Mouse (Mus musculus): Measurements from ENCODE around the gene Shisa9. TPM values are rescaled to one million over a fixed set of nuclear protein-coding genes. Genes with fewer than 3 reads are reported as not detected.

Gene Shisa9
- polyA plus RNA-seq, 1 experiment from 2014 or later = 0.22 TPM

DNA sequence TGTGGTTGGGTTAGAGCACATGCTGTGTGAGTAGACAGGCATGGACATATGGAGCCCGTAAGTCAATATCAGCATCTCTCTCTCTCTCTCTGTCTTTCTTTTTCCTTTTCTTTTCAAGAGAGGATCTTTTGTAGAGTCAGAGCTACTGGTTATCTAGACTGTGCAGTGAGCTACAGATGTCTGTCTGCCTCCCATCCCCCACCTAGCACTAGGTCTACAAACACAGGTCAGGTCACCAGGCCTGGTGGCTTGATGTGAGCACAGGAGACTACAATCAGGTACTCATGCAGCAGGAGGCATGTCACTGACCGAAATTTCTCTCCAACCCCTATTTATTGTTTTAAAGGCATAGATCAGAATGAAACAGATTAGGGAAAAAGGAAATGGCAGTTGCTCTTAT, 219.1 kb downstream of the Shisa9 start:
- TF ChIP-seq EP300 (optimal IDR thresholded peaks at IDR 0.05) = no peak
- no peak for TF ChIP-seq CTCF (IDR thresholded peaks at IDR 0.05; ENCODE audit: low read depth)
- DNase-seq (ENCODE audit: low spot score) (no peak), ATAC-seq (ENCODE audit: low FRiP score, low TSS enrichment) (no peak)
- Histone ChIP-seq H3K36me3 (ENCODE audit: control insufficient read depth, insufficient read depth, low read length) (no peaks in the 10 kb centered on the region), H3K4me2 (replicated peaks; ENCODE audit: low read depth) (no peak overlapping the region), H3K27me3 (ENCODE audit: control insufficient read depth, insufficient read depth, low read length) (no peaks in the 10 kb centered on the region), H3K4me3 (ENCODE audit: low read depth, low read length) (no peak overlapping the region), H3K27ac (replicated peaks) (no peak overlapping the region), H3K9ac (ENCODE audit: low read length) (no peak overlapping the region), H3K4me1 (replicated peaks; ENCODE audit: control insufficient read depth, insufficient read depth) (no peaks in the 10 kb centered on the region), H3K9me3 (ENCODE audit: control insufficient read depth, low read length) (no peaks in the 10 kb centered on the region)
- 93% methylated on average over 2 of the region's 2 CpGs for WGBS

DNA sequence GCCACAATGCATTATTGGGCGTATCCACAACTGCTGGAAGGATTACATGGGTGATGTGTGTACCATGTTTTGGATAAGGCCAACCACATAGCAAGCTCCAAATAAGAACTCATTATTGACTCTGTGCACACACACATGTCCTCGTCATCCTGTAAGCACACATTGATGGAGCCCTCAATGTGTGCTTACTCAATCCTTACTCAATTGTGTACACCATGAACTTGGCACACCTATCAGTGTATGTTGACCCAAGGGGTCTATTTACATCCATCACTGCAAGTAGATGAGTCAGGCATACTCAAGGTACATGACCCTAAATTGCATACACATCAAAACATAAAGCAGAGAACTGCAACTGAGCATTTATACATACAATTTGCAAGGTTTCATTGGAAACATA, 220.5 kb downstream of the Shisa9 start:
- Histone ChIP-seq H3K9ac (ENCODE audit: low read length) (no peak overlapping the region), H3K4me3 (ENCODE audit: low read depth, low read length) (no peak overlapping the region), H3K27ac (replicated peaks) (no peak overlapping the region), H3K9me3 (ENCODE audit: control insufficient read depth, low read length) (no peaks in the 10 kb centered on the region), H3K4me2 (replicated peaks; ENCODE audit: low read depth) (no peak overlapping the region), H3K4me1 (replicated peaks; ENCODE audit: control insufficient read depth, insufficient read depth) (no peaks in the 10 kb centered on the region), H3K36me3 (ENCODE audit: control insufficient read depth, insufficient read depth, low read length) (no peaks in the 10 kb centered on the region), H3K27me3 (ENCODE audit: control insufficient read depth, insufficient read depth, low read length) (no peaks in the 10 kb centered on the region)
- WGBS = 63% methylated on average over 2 of the region's 2 CpGs
- 0 out of 2 replicates have a peak, but pooled peaks have one; percentile 40 for ATAC-seq (ENCODE audit: low FRiP score, low TSS enrichment)
- no peak for TF ChIP-seq EP300 (optimal IDR thresholded peaks at IDR 0.05)
- TF ChIP-seq CTCF (IDR thresholded peaks at IDR 0.05; ENCODE audit: low read depth) = no peak
- no peak for DNase-seq (ENCODE audit: low spot score)

- no peak for ATAC-seq (ENCODE audit: low FRiP score, low TSS enrichment)
- Histone ChIP-seq H3K27ac (replicated peaks) (no peak overlapping the region), H3K36me3 (ENCODE audit: control insufficient read depth, insufficient read depth, low read length) (no peaks in the 10 kb centered on the region), H3K9me3 (ENCODE audit: control insufficient read depth, low read length) (no peaks in the 10 kb centered on the region), H3K4me3 (ENCODE audit: low read depth, low read length) (no peak overlapping the region), H3K27me3 (ENCODE audit: control insufficient read depth, insufficient read depth, low read length) (no peaks in the 10 kb centered on the region), H3K9ac (ENCODE audit: low read length) (no peak overlapping the region), H3K4me2 (replicated peaks; ENCODE audit: low read depth) (no peak overlapping the region), H3K4me1 (replicated peaks; ENCODE audit: control insufficient read depth, insufficient read depth) (no peaks in the 10 kb centered on the region)
- no peak for DNase-seq (ENCODE audit: low spot score)
- WGBS = 72% methylated on average over 1 of the region's 1 CpGs
- TF ChIP-seq EP300 (optimal IDR thresholded peaks at IDR 0.05) (no peak), CTCF (IDR thresholded peaks at IDR 0.05; ENCODE audit: low read depth) (no peak)
These were observed 222.6 kb downstream of the Shisa9 start for GRCm38 (mm10) chr16:12206421-12206950.

GRCm38 (mm10) chr16:12206951-12207350, 223.0 kb downstream of the Shisa9 start:
- Histone ChIP-seq H3K4me1 (replicated peaks; ENCODE audit: control insufficient read depth, insufficient read depth) (no peaks in the 10 kb centered on the region), H3K27me3 (ENCODE audit: control insufficient read depth, insufficient read depth, low read length) (no peaks in the 10 kb centered on the region), H3K4me2 (replicated peaks; ENCODE audit: low read depth) (no peak overlapping the region), H3K27ac (replicated peaks) (no peak overlapping the region), H3K9ac (ENCODE audit: low read length) (no peak overlapping the region), H3K36me3 (ENCODE audit: control insufficient read depth, insufficient read depth, low read length) (no peaks in the 10 kb centered on the region), H3K9me3 (ENCODE audit: control insufficient read depth, low read length) (no peaks in the 10 kb centered on the region), H3K4me3 (ENCODE audit: low read depth, low read length) (no peak overlapping the region)
- ATAC-seq (ENCODE audit: low FRiP score, low TSS enrichment) (no peak), DNase-seq (ENCODE audit: low spot score) (no peak)
- no peak for TF ChIP-seq CTCF (IDR thresholded peaks at IDR 0.05; ENCODE audit: low read depth)
- TF ChIP-seq EP300 (optimal IDR thresholded peaks at IDR 0.05) = no peak
- 55% methylated on average over 2 of the region's 2 CpGs for WGBS

DNA sequence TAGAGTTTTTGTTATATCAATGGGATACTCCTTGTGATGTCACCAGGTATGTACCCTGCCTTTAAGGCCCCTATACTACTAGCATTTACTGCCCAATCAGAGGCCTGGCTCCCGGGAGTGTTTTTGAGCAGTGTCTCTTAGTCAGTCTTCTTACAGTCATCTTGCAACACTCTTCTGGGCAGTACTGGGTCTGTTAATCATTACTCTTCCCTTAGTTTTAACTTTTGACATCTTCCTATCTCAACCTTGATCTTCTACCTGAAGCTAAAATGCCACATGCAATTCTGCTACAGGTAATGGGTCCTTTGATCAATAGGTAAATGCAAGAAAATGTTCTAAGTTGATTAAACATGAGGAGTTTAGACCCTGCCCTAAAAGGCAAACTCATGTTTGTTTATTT, 225.4 kb downstream of the Shisa9 start:
- Histone ChIP-seq H3K27me3 (ENCODE audit: control insufficient read depth, insufficient read depth, low read length) (no peaks in the 10 kb centered on the region), H3K27ac (replicated peaks) (no peak overlapping the region), H3K9ac (ENCODE audit: low read length) (no peak overlapping the region), H3K4me2 (replicated peaks; ENCODE audit: low read depth) (no peak overlapping the region), H3K9me3 (ENCODE audit: control insufficient read depth, low read length) (no peaks in the 10 kb centered on the region), H3K36me3 (ENCODE audit: control insufficient read depth, insufficient read depth, low read length) (no peaks in the 10 kb centered on the region), H3K4me1 (replicated peaks; ENCODE audit: control insufficient read depth, insufficient read depth) (no peaks in the 10 kb centered on the region), H3K4me3 (ENCODE audit: low read depth, low read length) (no peak overlapping the region)
- 88% methylated on average over 1 of the region's 1 CpGs for WGBS
- no peak for DNase-seq (ENCODE audit: low spot score)
- TF ChIP-seq CTCF (IDR thresholded peaks at IDR 0.05; ENCODE audit: low read depth) (no peak), EP300 (optimal IDR thresholded peaks at IDR 0.05) (no peak)
- ATAC-seq (ENCODE audit: low FRiP score, low TSS enrichment) = no peak

DNA sequence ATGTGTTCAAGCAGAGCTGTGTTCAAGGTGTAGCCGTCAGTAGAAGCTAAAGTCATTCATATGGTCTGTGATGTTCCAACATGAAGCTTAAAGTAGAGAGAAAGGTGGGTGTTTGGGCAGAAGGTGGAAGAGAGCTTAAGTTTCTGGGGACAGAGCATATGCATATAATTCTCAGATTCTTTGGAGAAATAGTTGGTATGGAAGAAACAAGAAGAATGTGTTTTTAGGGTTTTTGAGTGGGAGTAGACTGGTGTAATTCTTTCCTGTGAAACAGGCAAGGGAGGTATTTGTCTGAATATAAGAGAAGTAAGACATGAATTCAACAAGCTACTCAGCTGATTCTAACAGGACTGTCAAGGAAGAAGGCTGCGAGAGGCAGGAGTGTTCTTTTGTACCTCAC, 225.9 kb downstream of the Shisa9 start:
- Histone ChIP-seq H3K36me3 (ENCODE audit: control insufficient read depth, insufficient read depth, low read length) (no peaks in the 10 kb centered on the region), H3K4me1 (replicated peaks; ENCODE audit: control insufficient read depth, insufficient read depth) (no peaks in the 10 kb centered on the region), H3K9ac (ENCODE audit: low read length) (no peak overlapping the region), H3K9me3 (ENCODE audit: control insufficient read depth, low read length) (no peaks in the 10 kb centered on the region), H3K4me3 (ENCODE audit: low read depth, low read length) (no peak overlapping the region), H3K4me2 (replicated peaks; ENCODE audit: low read depth) (no peak overlapping the region), H3K27ac (replicated peaks) (no peak overlapping the region), H3K27me3 (ENCODE audit: control insufficient read depth, insufficient read depth, low read length) (no peaks in the 10 kb centered on the region)
- TF ChIP-seq CTCF (IDR thresholded peaks at IDR 0.05; ENCODE audit: low read depth) (no peak), EP300 (optimal IDR thresholded peaks at IDR 0.05) (no peak)
- WGBS = 80% methylated on average over 2 of the region's 2 CpGs
- no peak for ATAC-seq (ENCODE audit: low FRiP score, low TSS enrichment)
- DNase-seq (ENCODE audit: low spot score) = no peak

All from stomach, postnatal 0 days (tissue).